Mouse (Mus musculus): ENCODE data around the gene Rad51b.

DNA sequence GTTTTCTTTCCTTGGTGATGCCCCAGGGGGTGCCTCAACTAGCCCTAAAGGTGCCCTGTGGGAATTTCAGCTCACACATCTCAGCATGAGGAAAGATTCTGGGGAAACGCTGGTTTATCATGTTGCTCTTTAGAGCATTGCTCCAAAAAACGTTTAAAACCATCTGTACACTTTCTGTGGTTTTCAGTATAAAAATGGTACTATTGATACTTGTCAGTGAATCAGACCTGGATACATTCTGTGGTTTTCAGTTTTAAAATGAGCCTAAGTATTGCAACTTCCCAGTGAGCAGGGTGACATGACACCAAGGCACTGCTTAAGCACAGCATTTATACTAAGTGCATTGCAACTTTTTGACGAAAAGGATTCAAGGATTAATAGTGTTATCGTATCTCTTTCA, 139.8 kb downstream of the Rad51b start:
- TF ChIP-seq CTCF (IDR thresholded peaks at IDR 0.05; ENCODE audit: low read depth) (no peak), EP300 (IDR thresholded peaks at IDR 0.05; ENCODE audit: low read depth) (no peak)
